Mouse (Mus musculus) heart, postnatal 36 days (tissue): ENCODE data around the gene Gm44579. TPM values are rescaled to one million over a fixed set of nuclear protein-coding genes. Genes with fewer than 3 reads are reported as not detected.

ENCODE experiments used
- DNase-seq, 2 experiments: peaks; one replicate each; pipeline ENCODE4 v3.0.0; 2021 to 2022
- intact Hi-C: fragments of 180-260 bp; cut with DNase I; formaldehyde crosslinking; loops from one replicate; pipeline ENCODE4 v1.15.1; 2025
- total RNA-seq, 2 experiments: library from RNA; stranded (reverse); gene quantifications; 2 replicates each; pipeline ENCODE4 v1.2.3; 2021

The Gm44579 gene
- total RNA-seq, 2 experiments from 2014 or later, result not detected

GRCm38 (mm10) chr15:98140809-98141208 lies 80.0 kb downstream of the Gm44579 start:
- intact Hi-C loops, result no loop called here
- no peak for DNase-seq

GRCm38 (mm10) chr15:98139763-98140162 lies 81.0 kb downstream of the Gm44579 start:
- no peak for DNase-seq
- intact Hi-C loops, result no loop called here

GRCm38 (mm10) chr15:98136871-98137270 lies 83.9 kb downstream of the Gm44579 start:
- intact Hi-C loops, result no loop called here

More at GRCm38 (mm10) chr15:98136871-98137270, 83.9 kb downstream of the Gm44579 start:
- DNase-seq, result no peak

Other genes starting within 250 kb of the Gm44579 start
- under 1 TPM; 0.08 to 0.46 TPM for gene Col2a1, start 216.3 kb downstream of the Gm44579 start, total RNA-seq
- gene Pfkm, start 128.4 kb downstream of the Gm44579 start, total RNA-seq, result 100 to 1,000 TPM; 876 to 924 TPM
- 10 to 100 TPM in 1 of 2 experiments, 1 to 10 TPM in 1; 9.9 to 11.3 TPM for gene Senp1, start 127.2 kb downstream of the Gm44579 start, total RNA-seq
- 100 to 1,000 TPM in 1 of 2 experiments, 10 to 100 TPM in 1; 98.7 to 109 TPM for gene Asb8, start 55.4 kb downstream of the Gm44579 start, total RNA-seq
- gene Ccdc184, start 53.8 kb downstream of the Gm44579 start, total RNA-seq, result 1 to 10 TPM in 1 of 2 experiments, under 1 TPM in 1; 0.60 to 1.0 TPM
- not detected for gene Olfr288, start 25.4 kb downstream of the Gm44579 start, total RNA-seq
- not detected for gene Olfr287, start 79 bp upstream of the Gm44579 start, total RNA-seq
- not detected for gene Olfr286, start 13.5 kb upstream of the Gm44579 start, total RNA-seq
- gene H1fnt, start 36.3 kb upstream of the Gm44579 start, total RNA-seq, result not detected
- gene Zfp641, start 75.2 kb upstream of the Gm44579 start, total RNA-seq, result 1 to 10 TPM; 5.7 to 6.7 TPM
- not detected for gene Olfr285, start 96.4 kb upstream of the Gm44579 start, total RNA-seq
- not detected for gene Olfr284, start 120.0 kb upstream of the Gm44579 start, total RNA-seq
- not detected for gene Olfr283, start 160.0 kb upstream of the Gm44579 start, total RNA-seq
- not detected for gene Olfr282, start 210.2 kb upstream of the Gm44579 start, total RNA-seq
- not detected for gene Olfr281, start 231.6 kb upstream of the Gm44579 start, total RNA-seq
- not detected for gene OR5BS1P, start 248.9 kb upstream of the Gm44579 start, total RNA-seq